Mouse (Mus musculus): ENCODE data around the gene Muc5b.
"Not testable (repeated sequence)": the region's sequence is repeated elsewhere in the genome, so short reads cannot be mapped to it uniquely, and the experiment has no call there.

- not testable (repeated sequence) for TF ChIP-seq USF1 (IDR thresholded peaks at IDR 0.05; ENCODE audit: low read depth); MAX (IDR thresholded peaks at IDR 0.05); MYOG (IDR thresholded peaks at IDR 0.05; ENCODE audit: control insufficient read depth, extremely low read depth, insufficient read length); CTCF (IDR thresholded peaks at IDR 0.05; ENCODE audit: control insufficient read depth, insufficient read depth, insufficient read length); MYOD1 (IDR thresholded peaks at IDR 0.05; ENCODE audit: control insufficient read depth, insufficient read length, low read depth)
Measured at GRCm38 (mm10) chr7:141807823-141808222, 31.0 kb upstream of the Muc5b start.
